Comparison of ENCODE assay signal across 23 mouse cellular contexts in the genomic region with DNA sequence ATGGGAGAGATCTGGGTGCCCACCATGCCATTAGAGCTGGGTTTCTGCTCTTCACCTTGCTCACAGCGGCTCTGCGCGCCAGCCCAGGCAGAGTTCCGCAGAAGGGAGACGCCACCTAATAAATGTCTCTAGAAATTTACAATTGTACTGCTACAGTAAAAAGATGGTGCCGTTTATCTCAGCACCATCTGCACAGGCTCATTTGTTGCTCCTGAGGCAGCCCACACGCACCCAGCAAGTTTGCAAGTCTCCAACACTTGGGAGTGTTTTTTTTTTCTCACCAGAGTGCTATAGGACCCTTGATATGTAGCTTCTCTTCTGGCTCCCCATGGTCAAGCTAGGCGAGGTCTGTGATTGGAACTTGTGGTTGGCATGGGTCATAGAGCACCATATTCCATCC. TPM values are rescaled to one million over a fixed set of nuclear protein-coding genes. Genes with fewer than 3 reads are reported as not detected.
"Had no signal": no experiment of that assay in that cellular context is flagged by ENCODE, and none has a peak within 500 bp of the region (broad histone marks: within the 10 kb centered on the region; RNA-seq: fewer than 3 reads in every experiment).

No protein-coding gene starts in this region.

- DNase-seq: liver, embryonic 13.5 days; liver, postnatal 0 days; lung, adult 2 months; lung, postnatal 14 days; lung, postnatal 36 days; retina, postnatal 1 day; spleen, adult 18-20 months; thymus, adult 2 months; thymus, postnatal 25 days; thymus, postnatal 4 days had no signal

- H3K4me2 ChIP-seq: liver, embryonic 13.5 days; liver, embryonic 15.5 days; lung, embryonic 15.5 days; midbrain, embryonic 11.5 days; midbrain, embryonic 13.5 days; midbrain, embryonic 15.5 days; neural tube, embryonic 13.5 days; neural tube, embryonic 15.5 days had no signal

- H3K4me1 ChIP-seq: liver, embryonic 13.5 days; liver, embryonic 15.5 days; lung, embryonic 15.5 days; megakaryocyte, embryonic 14.5 days; midbrain, embryonic 13.5 days; midbrain, embryonic 15.5 days had no signal

- H3K27me3 ChIP-seq: lung, embryonic 15.5 days; midbrain, embryonic 15.5 days had no signal

- H3K4me3 ChIP-seq: liver, embryonic 13.5 days; liver, embryonic 15.5 days; lung, embryonic 15.5 days; megakaryocyte, embryonic 14.5 days; midbrain, embryonic 13.5 days; midbrain, embryonic 15.5 days; myocyte; neural tube, embryonic 13.5 days; neural tube, embryonic 15.5 days had no signal

- ATAC-seq: liver, postnatal 0 days; lung, postnatal 0 days; midbrain, embryonic 13.5 days; midbrain, embryonic 15.5 days had no signal

- H3K9ac ChIP-seq: liver, embryonic 13.5 days; liver, embryonic 15.5 days; liver, postnatal 0 days; lung, embryonic 15.5 days; midbrain, embryonic 13.5 days; midbrain, embryonic 15.5 days; neural tube, embryonic 13.5 days; neural tube, embryonic 15.5 days had no signal

- H3K36me3 ChIP-seq: liver, embryonic 13.5 days; liver, embryonic 15.5 days; lung, embryonic 15.5 days; midbrain, embryonic 13.5 days; midbrain, embryonic 15.5 days; neural tube, embryonic 13.5 days; neural tube, embryonic 15.5 days had no signal

- H3K27ac ChIP-seq: liver, embryonic 13.5 days; liver, embryonic 15.5 days; lung, embryonic 15.5 days; macrophage; midbrain, embryonic 13.5 days; midbrain, embryonic 15.5 days; neural tube, embryonic 13.5 days had no signal

- H3K9me3 ChIP-seq: liver, embryonic 13.5 days; liver, embryonic 15.5 days; lung, embryonic 15.5 days; megakaryocyte, embryonic 14.5 days; midbrain, embryonic 13.5 days; midbrain, embryonic 15.5 days; neural tube, embryonic 13.5 days; neural tube, embryonic 15.5 days had no signal

RNA-seq across cellular contexts. Expression of gene Zbtb16, which starts 36.9 kb away (rescaled TPM):
- polyA plus RNA-seq: myocyte had no signal

RNA-seq across cellular contexts. Expression of gene Htr3a, which starts 38.0 kb away (rescaled TPM):
- total RNA-seq: megakaryocyte progenitor cell, adult 5-6 weeks had no signal
- polyA plus RNA-seq: liver, embryonic 15.5 days; liver, postnatal 0 days; macrophage; myocyte; neural tube, embryonic 11.5 days had no signal
